Mouse (Mus musculus) megakaryocyte-erythroid progenitor cell, adult 5-6 weeks (primary cell): ENCODE data around the gene Ube2o. TPM values are rescaled to one million over a fixed set of nuclear protein-coding genes. Genes with fewer than 3 reads are reported as not detected.
A peak's percentile ranks its signal among the peaks of the same experiment; 100 is the strongest.

ENCODE experiments used
- ATAC-seq: replicated peaks from 2 replicates; pipeline ENCODE4 v1.8.0; 2016; ENCODE audit warnings: mild to moderate bottlenecking, inconsistent platforms; ENCODE audit not compliant: severe bottlenecking, poor library complexity, low FRiP score, low TSS enrichment
- total RNA-seq, 2 experiments: library from RNA; stranded (forward) in 1 of 2; stranded (reverse) in 1 of 2; fragments of 200-1000, 215-1000 nt in 1 of 2; fragments of >200 nt in 1 of 2; fragmentation: Nextera tagmentation in 1 of 2; gene quantifications; 2 replicates each; pipeline ENCODE4 v1.2.3; 2014 to 2017

The Ube2o gene
- total RNA-seq, 2 experiments from 2014 or later, result 9.2 to 22.6 TPM

- no peak for ATAC-seq
Measured at GRCm38 (mm10) chr11:116528636-116529320, 52.5 kb downstream of the Ube2o start.

GRCm38 (mm10) chr11:116523699-116524189 lies 57.5 kb downstream of the Ube2o start:
- no peak for ATAC-seq

GRCm38 (mm10) chr11:116522886-116523698 lies 58.2 kb downstream of the Ube2o start:
- ATAC-seq, result no peak

GRCm38 (mm10) chr11:116522046-116522445 lies 59.2 kb downstream of the Ube2o start:
- ATAC-seq, result no peak

- ATAC-seq, result peak; percentile 80
Measured at GRCm38 (mm10) chr11:116521143-116521542, 60.1 kb downstream of the Ube2o start.

- no peak for ATAC-seq
Measured at GRCm38 (mm10) chr11:116518482-116518881, 62.8 kb downstream of the Ube2o start.

- ATAC-seq, result 0 out of 2 replicates have a peak, but pooled peaks have one; percentile 25
Measured at GRCm38 (mm10) chr11:116515330-116516020, 65.8 kb downstream of the Ube2o start.

- ATAC-seq, result no peak
Measured at GRCm38 (mm10) chr11:116513531-116514038, 67.7 kb downstream of the Ube2o start.

GRCm38 (mm10) chr11:116512987-116513386 lies 68.3 kb downstream of the Ube2o start:
- no peak for ATAC-seq

- ATAC-seq, result no peak
Measured at GRCm38 (mm10) chr11:116512154-116512553, 69.1 kb downstream of the Ube2o start.

GRCm38 (mm10) chr11:116511301-116511868 lies 69.9 kb downstream of the Ube2o start:
- peak; percentile 50 for ATAC-seq

GRCm38 (mm10) chr11:116508689-116509088 lies 72.6 kb downstream of the Ube2o start:
- ATAC-seq, result no peak

- peak; percentile 90 for ATAC-seq
Measured at GRCm38 (mm10) chr11:116506151-116506875, 74.9 kb downstream of the Ube2o start.

GRCm38 (mm10) chr11:116505573-116505972 lies 75.7 kb downstream of the Ube2o start:
- ATAC-seq, result peak; percentile 56

- no peak; the same call in 1 of the 2 replicates for ATAC-seq
Measured at GRCm38 (mm10) chr11:116504516-116504915, 76.7 kb downstream of the Ube2o start.

- ATAC-seq, result peak; percentile 60
Measured at GRCm38 (mm10) chr11:116501005-116501746, 80.1 kb downstream of the Ube2o start.

- no peak for ATAC-seq
Measured at GRCm38 (mm10) chr11:116499018-116499417, 82.2 kb downstream of the Ube2o start.

GRCm38 (mm10) chr11:116498596-116498995 lies 82.7 kb downstream of the Ube2o start:
- no peak for ATAC-seq
